ENCODE assay signal across 12 mouse cellular contexts in genomic region chr5:15005584-15005983, GRCm38 (mm10). TPM values are rescaled to one million over a fixed set of nuclear protein-coding genes. Genes with fewer than 3 reads are reported as not detected.
DNase-seq lines count a peak whose midpoint lies in the region; ATAC-seq and TF ChIP-seq lines count a peak whose summit lies in the region.
"Not testable (repeated sequence)": the region's sequence is repeated elsewhere in the genome, so short reads cannot be mapped to it uniquely, and the experiment has no call there.
"Had no signal": no experiment of that assay in that cellular context is flagged by ENCODE, and none has a peak within 500 bp of the region (broad histone marks: within the 10 kb centered on the region; RNA-seq: fewer than 3 reads in every experiment).

No protein-coding gene starts in this region.

- H3K27me3 ChIP-seq in forebrain, embryonic 13.5 days; hindbrain, embryonic 12.5 days; intestine, embryonic 16.5 days (replicated peaks; ENCODE audit: control insufficient read depth, insufficient read depth, low read length); limb, embryonic 12.5 days; liver, postnatal 0 days (ENCODE audit: insufficient read depth, low read length); midbrain, embryonic 14.5 days (ENCODE audit: control insufficient read depth, insufficient read depth, low read length); neural tube, embryonic 14.5 days (ENCODE audit: control insufficient read depth, insufficient read depth, low read length): not testable (repeated sequence)

- not testable (repeated sequence) for TF ChIP-seq CTCF in liver, postnatal 0 days (IDR thresholded peaks at IDR 0.05; ENCODE audit: low read depth)

- not testable (repeated sequence) for H3K36me3 ChIP-seq in forebrain, embryonic 13.5 days (ENCODE audit: poor library complexity, severe bottlenecking); hindbrain, embryonic 12.5 days; intestine, embryonic 16.5 days (ENCODE audit: control insufficient read depth, insufficient read depth, low read length); limb, embryonic 12.5 days; liver, postnatal 0 days (replicated peaks; ENCODE audit: insufficient read depth, low read length); midbrain, embryonic 14.5 days (ENCODE audit: control insufficient read depth, insufficient read depth, low read length); neural tube, embryonic 14.5 days (ENCODE audit: control insufficient read depth, insufficient read depth, low read length)

- H3K4me1 ChIP-seq in forebrain, embryonic 13.5 days; hindbrain, embryonic 12.5 days; intestine, embryonic 16.5 days (ENCODE audit: control insufficient read depth, insufficient read depth, low read length); limb, embryonic 12.5 days (replicated peaks); liver, postnatal 0 days (ENCODE audit: insufficient read depth); midbrain, embryonic 14.5 days (ENCODE audit: control insufficient read depth, insufficient read depth, low read length); neural tube, embryonic 14.5 days (ENCODE audit: control insufficient read depth, insufficient read depth, low read length): not testable (repeated sequence)

- not testable (repeated sequence) for DNase-seq in liver, postnatal 0 days; midbrain, embryonic 14.5 days

- peak; percentile 50; the same call in 1 of the 2 replicates for ATAC-seq in forebrain, embryonic 13.5 days
- peak; percentile 36; the same call in 1 of the 2 replicates for ATAC-seq in hindbrain, embryonic 12.5 days (ENCODE audit: low FRiP score)
- ATAC-seq in intestine, embryonic 16.5 days, result peak; percentile 44
- ATAC-seq in limb, embryonic 12.5 days (ENCODE audit: insufficient number of reproducible peaks, insufficient read depth, low FRiP score, low TSS enrichment, low read depth), result peak; percentile 69; the same call in 1 of the 2 replicates
- ATAC-seq in liver, postnatal 0 days, result 0 out of 2 replicates have a peak, but pooled peaks have one; percentile 42
- ATAC-seq in midbrain, embryonic 14.5 days (ENCODE audit: low FRiP score, low TSS enrichment), result peak; percentile 55
- peak; percentile 57 for ATAC-seq in neural tube, embryonic 14.5 days (ENCODE audit: low read depth)

- not testable (repeated sequence) for H3K4me3 ChIP-seq in forebrain, embryonic 13.5 days; hindbrain, embryonic 12.5 days; intestine, embryonic 16.5 days (ENCODE audit: low read length); limb, embryonic 12.5 days (replicated peaks); liver, postnatal 0 days (ENCODE audit: low read depth, low read length); midbrain, embryonic 14.5 days (replicated peaks; ENCODE audit: low read depth, low read length); neural tube, embryonic 14.5 days (ENCODE audit: low read depth, low read length)

- not testable (repeated sequence) for H3K9ac ChIP-seq in forebrain, embryonic 13.5 days; hindbrain, embryonic 12.5 days; intestine, embryonic 16.5 days (ENCODE audit: low read depth, low read length); limb, embryonic 12.5 days (replicated peaks); liver, postnatal 0 days (replicated peaks); midbrain, embryonic 14.5 days (replicated peaks; ENCODE audit: low read length); neural tube, embryonic 14.5 days (replicated peaks; ENCODE audit: low read depth, low read length)

- 65% methylated on average over 3 of the region's 4 CpGs for WGBS in forebrain, embryonic 13.5 days
- WGBS in hindbrain, embryonic 12.5 days, result 50% methylated on average over 3 of the region's 4 CpGs
- 78% methylated on average over 2 of the region's 4 CpGs for WGBS in intestine, embryonic 16.5 days
- WGBS in limb, embryonic 12.5 days, result 72% methylated on average over 3 of the region's 4 CpGs
- WGBS in liver, postnatal 0 days (ENCODE audit: insufficient replicate concordance), result 51% methylated on average over 2 of the region's 4 CpGs
- 64% methylated on average over 2 of the region's 4 CpGs for WGBS in midbrain, embryonic 14.5 days
- 54% methylated on average over 2 of the region's 4 CpGs for WGBS in neural tube, embryonic 14.5 days

- not testable (repeated sequence) for H3K4me2 ChIP-seq in forebrain, embryonic 13.5 days; hindbrain, embryonic 12.5 days (replicated peaks); intestine, embryonic 16.5 days (ENCODE audit: low read depth, low read length); limb, embryonic 12.5 days; liver, postnatal 0 days (ENCODE audit: low read depth, low read length); midbrain, embryonic 14.5 days (ENCODE audit: low read length); neural tube, embryonic 14.5 days (ENCODE audit: low read depth, low read length)

- peaks cover 21% of the 10 kb centered on the region for H3K9me3 ChIP-seq in forebrain, embryonic 13.5 days (replicated peaks)
- peaks cover 16% of the 10 kb centered on the region for H3K9me3 ChIP-seq in hindbrain, embryonic 12.5 days (replicated peaks)
- H3K9me3 ChIP-seq in intestine, embryonic 16.5 days (ENCODE audit: control insufficient read depth, low read length); liver, postnatal 0 days (ENCODE audit: low read length); neural tube, embryonic 14.5 days (ENCODE audit: control insufficient read depth, low read length): not testable (repeated sequence)
- peaks cover 27% of the 10 kb centered on the region for H3K9me3 ChIP-seq in limb, embryonic 12.5 days
- H3K9me3 ChIP-seq in midbrain, embryonic 14.5 days (ENCODE audit: control insufficient read depth, low read length), result peaks cover 19% of the 10 kb centered on the region

- TF ChIP-seq EP300 in liver, postnatal 0 days (IDR thresholded peaks at IDR 0.05; ENCODE audit: low read depth), result not testable (repeated sequence)

- not testable (repeated sequence) for H3K27ac ChIP-seq in forebrain, embryonic 13.5 days; hindbrain, embryonic 12.5 days; intestine, embryonic 16.5 days (ENCODE audit: low read length); limb, embryonic 12.5 days; liver, postnatal 0 days (ENCODE audit: low read depth); midbrain, embryonic 14.5 days (replicated peaks; ENCODE audit: low read depth, low read length); neural tube, embryonic 14.5 days (ENCODE audit: low read depth, low read length)

RNA-seq across cellular contexts. Expression of gene Gm10354, which starts 26.8 kb away (rescaled TPM):
- polyA plus RNA-seq in forebrain, embryonic 13.5 days (2015; fragmentation: Nextera tagmentation; extraction: Ambion mirVana), result not detected in 2 replicates
- polyA plus RNA-seq in hindbrain, embryonic 12.5 days (2016; fragmentation: Nextera tagmentation; extraction: Ambion mirVana), result not detected in 2 replicates
- polyA plus RNA-seq in intestine, embryonic 16.5 days (2015; fragmentation: Nextera tagmentation; extraction: Ambion mirVana), result not detected in 2 replicates
- polyA plus RNA-seq in limb, embryonic 12.5 days (2016; fragmentation: Nextera tagmentation; extraction: Ambion mirVana), result not detected in 2 replicates
- polyA plus RNA-seq in liver, postnatal 0 days (2015; fragmentation: Nextera tagmentation; extraction: Ambion mirVana), result not detected in 2 replicates
- polyA plus RNA-seq in midbrain, embryonic 14.5 days (2014; fragmentation: Nextera tagmentation; extraction: Ambion mirVana), result not detected in 2 replicates
- not detected in 2 replicates for polyA plus RNA-seq in neural tube, embryonic 14.5 days (2014; fragmentation: Nextera tagmentation; extraction: Ambion mirVana)
- polyA plus RNA-seq: forebrain, embryonic 10.5 days; heart, embryonic 14.5 days; liver, embryonic 15.5 days; myocyte had no signal

RNA-seq across cellular contexts. Expression of gene Gm17019, which starts 27.2 kb away (rescaled TPM):
- not detected in 2 replicates for polyA plus RNA-seq in forebrain, embryonic 13.5 days (2015; fragmentation: Nextera tagmentation; extraction: Ambion mirVana)
- polyA plus RNA-seq in hindbrain, embryonic 12.5 days (2016; fragmentation: Nextera tagmentation; extraction: Ambion mirVana), result not detected in 2 replicates
- not detected in 2 replicates for polyA plus RNA-seq in intestine, embryonic 16.5 days (2015; fragmentation: Nextera tagmentation; extraction: Ambion mirVana)
- polyA plus RNA-seq in limb, embryonic 12.5 days (2016; fragmentation: Nextera tagmentation; extraction: Ambion mirVana), result not detected in 2 replicates
- polyA plus RNA-seq in liver, postnatal 0 days (2015; fragmentation: Nextera tagmentation; extraction: Ambion mirVana), result not detected in 2 replicates
- not detected in 2 replicates for polyA plus RNA-seq in midbrain, embryonic 14.5 days (2014; fragmentation: Nextera tagmentation; extraction: Ambion mirVana)
- not detected in 2 replicates for polyA plus RNA-seq in neural tube, embryonic 14.5 days (2014; fragmentation: Nextera tagmentation; extraction: Ambion mirVana)
- polyA plus RNA-seq: C2C12; forebrain, embryonic 10.5 days; heart, embryonic 14.5 days; liver, embryonic 15.5 days; myocyte had no signal
